Mouse (Mus musculus): ENCODE results near the gene Dgkq. TPM values are rescaled to one million over a fixed set of nuclear protein-coding genes. Genes with fewer than 3 reads are reported as not detected.

The Dgkq gene
- 15.9 and 16.8 TPM in 2 replicates for polyA plus RNA-seq (2015; fragmentation: Nextera tagmentation; extraction: Ambion mirVana)

GRCm38 (mm10) chr5:108668977-108669936, at the start of gene Dgkq:
TSS of gene Dgkq (minus strand) at chr5:108669672.
- Histone ChIP-seq H3K4me3 (peak within 1 kb of the TSS; percentile 54), H3K9me3 (no peaks in the 10 kb centered on the region), H3K27ac (peak within 1 kb of the TSS; percentile 87), H3K4me1 (peaks cover 25% of the 10 kb centered on the region), H3K27me3 (0 out of 2 replicates have a peak, but pooled peaks cover 9% of the 10 kb centered on the region), H3K36me3 (peaks cover 26% of the 10 kb centered on the region), H3K9ac (peak within 1 kb of the TSS; percentile 80), H3K4me2 (replicated peaks) (peak within 1 kb of the TSS; percentile 75)
- ATAC-seq (ENCODE audit: low FRiP score, low read depth) = peak; percentile 86
- WGBS = 6% methylated on average over 43 of the region's 43 CpGs

- 36% methylated on average over 4 of the region's 4 CpGs for WGBS
- peaks cover 48% of the 10 kb centered on the region for H3K4me1 ChIP-seq
- ATAC-seq (ENCODE audit: low FRiP score, low read depth) = no peak
- no peaks in the 10 kb centered on the region for H3K9me3 ChIP-seq
- H3K4me2 ChIP-seq (replicated peaks) = no peak overlapping the region
- peak overlapping the region; percentile 70; the same call in 1 of the 2 replicates for H3K27ac ChIP-seq
- no peak overlapping the region for H3K4me3 ChIP-seq
- H3K36me3 ChIP-seq = no peaks in the 10 kb centered on the region
- no peaks in the 10 kb centered on the region for H3K27me3 ChIP-seq
- no peak overlapping the region for H3K9ac ChIP-seq
Measured at GRCm38 (mm10) chr5:108718051-108718450, 48.6 kb upstream of the Dgkq start.

DNA sequence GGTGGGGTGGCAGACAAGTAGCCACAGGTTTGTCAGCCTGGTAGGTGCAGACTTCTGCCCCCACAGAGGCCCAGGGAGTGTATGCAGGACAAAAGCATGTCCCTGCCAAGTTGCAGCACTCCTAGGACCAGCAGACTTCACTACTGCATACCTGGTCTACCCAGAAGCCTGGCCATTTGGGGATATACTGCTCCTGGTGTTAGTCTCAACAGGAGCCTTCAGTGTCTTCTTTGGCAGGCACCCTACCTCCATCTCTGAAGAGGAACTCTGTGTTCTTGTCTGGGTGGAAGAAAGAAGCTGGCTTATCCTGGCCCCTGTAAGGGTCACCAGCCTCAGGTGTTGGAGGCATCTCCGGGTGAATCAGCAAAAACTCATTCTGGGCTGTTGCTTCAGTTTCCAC, 46.5 kb upstream of the Dgkq start:
- no peak overlapping the region for H3K9ac ChIP-seq
- no peak overlapping the region for H3K4me3 ChIP-seq
- no peaks in the 10 kb centered on the region for H3K9me3 ChIP-seq
- 100% methylated on average over 1 of the region's 1 CpGs for WGBS
- H3K36me3 ChIP-seq = no peaks in the 10 kb centered on the region
- no peaks in the 10 kb centered on the region for H3K27me3 ChIP-seq
- H3K27ac ChIP-seq = no peak overlapping the region
- peaks cover 48% of the 10 kb centered on the region for H3K4me1 ChIP-seq
- no peak for ATAC-seq (ENCODE audit: low FRiP score, low read depth)
- H3K4me2 ChIP-seq (replicated peaks) = no peak overlapping the region

DNA sequence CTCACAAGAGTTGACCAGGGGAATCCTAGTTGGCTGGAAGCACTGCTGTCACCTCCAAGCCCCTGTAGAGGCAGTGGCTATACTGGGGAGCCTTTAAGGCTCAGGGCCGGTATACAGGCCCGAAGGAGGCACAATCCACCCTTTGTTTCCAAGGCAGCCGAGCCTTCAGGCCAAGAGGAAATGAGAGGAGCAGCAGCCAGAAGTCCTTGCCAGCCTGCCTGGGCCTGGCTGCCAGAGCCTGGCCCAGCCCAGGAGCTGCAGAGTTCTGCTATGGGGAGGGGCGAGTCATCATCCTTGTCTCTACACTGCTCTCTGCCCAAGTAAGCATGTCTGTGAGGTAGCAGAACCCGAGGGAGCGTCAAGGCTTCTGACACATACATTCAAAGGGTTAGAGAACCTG, 44.7 kb upstream of the Dgkq start:
- ATAC-seq (ENCODE audit: low FRiP score, low read depth) = peak; percentile 45; the same call in 1 of the 2 replicates
- H3K4me3 ChIP-seq = no peak overlapping the region
- H3K36me3 ChIP-seq = no peaks in the 10 kb centered on the region
- no peaks in the 10 kb centered on the region for H3K27me3 ChIP-seq
- no peak overlapping the region; the same call in 1 of the 2 replicates for H3K4me2 ChIP-seq (replicated peaks)
- WGBS = 54% methylated on average over 6 of the region's 6 CpGs
- no peak overlapping the region for H3K9ac ChIP-seq
- H3K4me1 ChIP-seq = peaks cover 44% of the 10 kb centered on the region
- H3K9me3 ChIP-seq = no peaks in the 10 kb centered on the region
- peak overlapping the region; percentile 90 for H3K27ac ChIP-seq

GRCm38 (mm10) chr5:108713691-108714090, 44.2 kb upstream of the Dgkq start:
- no peak overlapping the region for H3K9ac ChIP-seq

GRCm38 (mm10) chr5:108713096-108713495, 43.6 kb upstream of the Dgkq start:
- no peak overlapping the region for H3K4me2 ChIP-seq (replicated peaks)
- H3K27ac ChIP-seq = peak overlapping the region; percentile 90
- no peak overlapping the region for H3K4me3 ChIP-seq
- no peaks in the 10 kb centered on the region for H3K27me3 ChIP-seq
- peaks cover 33% of the 10 kb centered on the region for H3K4me1 ChIP-seq
- no peaks in the 10 kb centered on the region for H3K9me3 ChIP-seq
- H3K9ac ChIP-seq = no peak overlapping the region
- ATAC-seq (ENCODE audit: low FRiP score, low read depth) = no peak
- WGBS = 91% methylated on average over 2 of the region's 2 CpGs
- H3K36me3 ChIP-seq = peaks cover 9% of the 10 kb centered on the region; the same call in 1 of the 2 replicates

More at GRCm38 (mm10) chr5:108713691-108714090, 44.2 kb upstream of the Dgkq start:
- peak overlapping the region; percentile 90 for H3K27ac ChIP-seq
- no peak overlapping the region; the same call in 1 of the 2 replicates for H3K4me2 ChIP-seq (replicated peaks)
- no peak overlapping the region for H3K4me3 ChIP-seq
- H3K9me3 ChIP-seq = no peaks in the 10 kb centered on the region
- H3K36me3 ChIP-seq = 0 out of 2 replicates have a peak, but pooled peaks cover 3% of the 10 kb centered on the region
- H3K4me1 ChIP-seq = peaks cover 39% of the 10 kb centered on the region
- H3K27me3 ChIP-seq = no peaks in the 10 kb centered on the region
- no peak for ATAC-seq (ENCODE audit: low FRiP score, low read depth)

GRCm38 (mm10) chr5:108711968-108712367, 42.5 kb upstream of the Dgkq start:
- ATAC-seq (ENCODE audit: low FRiP score, low read depth) = no peak
- H3K27ac ChIP-seq = no peak overlapping the region
- no peaks in the 10 kb centered on the region for H3K9me3 ChIP-seq
- WGBS = 69% methylated on average over 6 of the region's 6 CpGs
- H3K36me3 ChIP-seq = peaks cover 20% of the 10 kb centered on the region
- no peak overlapping the region for H3K4me2 ChIP-seq (replicated peaks)
- H3K27me3 ChIP-seq = no peaks in the 10 kb centered on the region
- peaks cover 25% of the 10 kb centered on the region for H3K4me1 ChIP-seq
- H3K9ac ChIP-seq = no peak overlapping the region
- H3K4me3 ChIP-seq = no peak overlapping the region

- ATAC-seq (ENCODE audit: low FRiP score, low read depth) = no peak
- no peak overlapping the region; the same call in 1 of the 2 replicates for H3K27ac ChIP-seq
- no peak overlapping the region for H3K9ac ChIP-seq
- H3K4me2 ChIP-seq (replicated peaks) = no peak overlapping the region
- no peaks in the 10 kb centered on the region for H3K9me3 ChIP-seq
- H3K36me3 ChIP-seq = peaks cover 48% of the 10 kb centered on the region
- no peaks in the 10 kb centered on the region for H3K27me3 ChIP-seq
- no peak overlapping the region for H3K4me3 ChIP-seq
- 47% methylated on average over 6 of the region's 6 CpGs for WGBS
- H3K4me1 ChIP-seq = peaks cover 8% of the 10 kb centered on the region
Measured at GRCm38 (mm10) chr5:108708981-108709731, 39.7 kb upstream of the Dgkq start.

GRCm38 (mm10) chr5:108708419-108708818, 38.9 kb upstream of the Dgkq start:
- Histone ChIP-seq H3K4me3 (no peak overlapping the region), H3K27ac (no peak overlapping the region), H3K9me3 (no peaks in the 10 kb centered on the region), H3K4me1 (peaks cover 6% of the 10 kb centered on the region), H3K9ac (no peak overlapping the region), H3K27me3 (no peaks in the 10 kb centered on the region), H3K4me2 (replicated peaks) (no peak overlapping the region), H3K36me3 (peaks cover 55% of the 10 kb centered on the region)
- WGBS = 93% methylated on average over 1 of the region's 1 CpGs
- no peak for ATAC-seq (ENCODE audit: low FRiP score, low read depth)

- Histone ChIP-seq H3K4me3 (no peak overlapping the region), H3K36me3 (peaks cover 62% of the 10 kb centered on the region)
Measured at GRCm38 (mm10) chr5:108707758-108708157, 38.3 kb upstream of the Dgkq start.

DNA sequence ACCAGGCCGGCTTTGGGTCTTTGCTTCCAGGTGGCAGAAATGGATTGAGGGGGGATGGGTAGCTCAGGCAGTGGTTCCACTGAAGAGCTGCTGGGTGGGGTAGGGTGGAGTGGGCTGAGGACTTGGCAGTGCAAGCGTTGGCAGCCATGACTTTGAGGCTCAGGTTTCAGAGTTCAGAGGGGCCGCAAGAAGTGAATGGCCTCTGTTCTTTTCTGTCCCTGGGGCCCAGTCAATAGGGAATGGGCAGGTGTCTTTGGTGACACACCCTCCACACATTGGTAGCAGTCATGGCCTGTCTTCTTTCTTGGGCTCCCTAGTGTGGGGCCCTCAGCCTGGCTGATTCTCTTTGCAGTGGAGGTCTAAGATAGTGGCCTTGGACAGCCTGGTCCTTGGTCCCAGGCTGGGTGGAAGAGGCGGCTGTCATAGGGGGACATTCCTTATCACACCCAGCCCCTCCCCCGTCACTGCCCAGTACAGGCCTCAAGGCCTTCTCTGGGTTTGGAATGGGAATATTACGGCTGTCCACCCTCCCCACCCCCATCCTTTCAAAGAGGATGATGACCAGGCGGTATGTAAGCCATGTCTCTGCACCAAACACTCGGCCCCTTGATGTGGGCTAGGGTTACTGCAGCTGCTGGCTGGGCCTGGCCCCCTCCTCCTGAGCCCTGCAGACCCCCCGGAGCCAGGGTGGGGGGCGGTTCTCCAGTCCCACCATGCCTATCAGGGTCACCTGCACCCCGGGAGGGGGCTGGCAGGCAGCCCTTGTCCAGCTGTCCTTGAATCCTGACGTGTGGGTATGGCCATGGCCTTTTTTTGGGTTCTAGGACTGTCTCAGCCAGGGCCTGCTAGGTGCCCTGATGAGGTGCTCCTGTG, 34.5 kb upstream of the Dgkq start:
- 68% methylated on average over 12 of the region's 12 CpGs for WGBS
- Histone ChIP-seq H3K4me2 (replicated peaks) (no peak overlapping the region), H3K4me1 (peaks cover 44% of the 10 kb centered on the region), H3K27ac (no peak overlapping the region), H3K9me3 (no peaks in the 10 kb centered on the region), H3K36me3 (peaks cover 78% of the 10 kb centered on the region), H3K4me3 (no peak overlapping the region), H3K9ac (no peak overlapping the region), H3K27me3 (no peaks in the 10 kb centered on the region)
- peak; percentile 29 for ATAC-seq (ENCODE audit: low FRiP score, low read depth)

More at GRCm38 (mm10) chr5:108707758-108708157, 38.3 kb upstream of the Dgkq start:
- no peaks in the 10 kb centered on the region for H3K27me3 ChIP-seq
- H3K27ac ChIP-seq = no peak overlapping the region
- H3K9ac ChIP-seq = no peak overlapping the region
- H3K4me1 ChIP-seq = peaks cover 10% of the 10 kb centered on the region
- WGBS = 78% methylated on average over 2 of the region's 2 CpGs
- ATAC-seq (ENCODE audit: low FRiP score, low read depth) = no peak
- no peaks in the 10 kb centered on the region for H3K9me3 ChIP-seq
- no peak overlapping the region for H3K4me2 ChIP-seq (replicated peaks)
